Mouse (Mus musculus) heart, embryonic 10.5 days (tissue): ENCODE data around the gene Sh3gl2. TPM values are rescaled to one million over a fixed set of nuclear protein-coding genes. Genes with fewer than 3 reads are reported as not detected.

Experiments used
- DNase-seq: peaks from one replicate; pipeline ENCODE4 v3.0.0-alpha.2; 2017; ENCODE audit warnings: low spot score
- H3K27ac ChIP-seq: fragments of 300-500 bp; sonication (generic); 2 replicates; pipeline ENCODE4 v1.5.1; 2016; ENCODE audit warnings: mild to moderate bottlenecking
- H3K27me3 ChIP-seq: fragments of 300-500 bp; sonication (generic); 2 replicates; pipeline ENCODE4 v1.6.1; 2016; ENCODE audit warnings: mild to moderate bottlenecking; ENCODE audit not compliant: poor library complexity, insufficient read depth, severe bottlenecking
- H3K36me3 ChIP-seq: fragments of 300-500 bp; sonication (generic); 2 replicates; pipeline ENCODE4 v1.6.1; 2016; ENCODE audit warnings: mild to moderate bottlenecking, moderate library complexity
- H3K4me1 ChIP-seq: fragments of 300-500 bp; sonication (generic); 2 replicates; pipeline ENCODE4 v1.6.1; 2016; ENCODE audit warnings: mild to moderate bottlenecking
- H3K4me3 ChIP-seq: fragments of 300-500 bp; sonication (generic); 2 replicates; pipeline ENCODE4 v1.5.1; 2016; ENCODE audit warnings: mild to moderate bottlenecking, moderate library complexity
- H3K9me3 ChIP-seq: fragments of 300-500 bp; sonication (generic); 2 replicates; pipeline ENCODE4 v1.6.1; 2016; ENCODE audit warnings: mild to moderate bottlenecking, moderate library complexity
- WGBS: fragments of 180-500 bp; shearing (Covaris S2); methylation state at CpG from one replicate; pipeline ENCODE4 v1.1.7; 2016; 5-methylcytosine and 5-hydroxymethylcytosine counted together
- polyA plus RNA-seq: library from polyadenylated mRNA; unstranded; fragments of >200 nt; fragmentation: Nextera tagmentation; extraction: Ambion mirVana; gene quantifications from 2 replicates; pipeline ENCODE4 v1.2.1, GENCODE M21; 2016

Gene Sh3gl2
- polyA plus RNA-seq, 1 experiment from 2014 or later = 0.58 TPM

DNA sequence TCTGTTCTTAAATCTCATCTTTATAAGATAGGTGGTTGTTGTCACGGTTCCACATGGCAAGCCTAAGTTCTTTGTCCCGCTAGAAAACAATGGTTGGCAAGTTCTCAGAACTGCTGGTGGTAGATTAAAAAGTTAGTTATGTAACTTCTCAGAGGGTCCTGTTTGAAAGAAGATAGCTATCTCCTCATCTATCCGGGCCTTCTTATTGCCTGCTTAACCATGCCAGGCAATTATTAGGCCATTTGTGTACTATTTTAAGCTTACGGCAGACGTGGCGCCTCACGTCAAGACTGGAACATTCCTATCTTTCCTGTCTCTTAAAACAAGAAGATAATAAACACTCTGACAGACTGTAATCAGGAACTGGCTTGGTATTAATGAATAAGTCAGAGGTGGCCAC lies 424.5 kb downstream of the Sh3gl2 start:
- DNase-seq = no peak
- H3K9me3 ChIP-seq = no peaks in the 10 kb centered on the region
- no peak overlapping the region for H3K27ac ChIP-seq
- H3K4me3 ChIP-seq = no peak overlapping the region
- no peaks in the 10 kb centered on the region for H3K27me3 ChIP-seq
- 58% methylated on average over 7 of the region's 7 CpGs for WGBS
- H3K4me1 ChIP-seq = peaks cover 4% of the 10 kb centered on the region; the same call in 1 of the 2 replicates
- no peaks in the 10 kb centered on the region for H3K36me3 ChIP-seq

GRCm38 (mm10) chr4:85669271-85669670 lies 464.3 kb downstream of the Sh3gl2 start:
- Histone ChIP-seq H3K4me1 (no peaks in the 10 kb centered on the region), H3K9me3 (no peaks in the 10 kb centered on the region), H3K36me3 (no peaks in the 10 kb centered on the region), H3K4me3 (no peak overlapping the region), H3K27me3 (no peaks in the 10 kb centered on the region), H3K27ac (no peak overlapping the region)
- 83% methylated on average over 5 of the region's 5 CpGs for WGBS
- no peak for DNase-seq

- DNase-seq = no peak
- H3K9me3 ChIP-seq = no peaks in the 10 kb centered on the region
- no peaks in the 10 kb centered on the region for H3K27me3 ChIP-seq
- H3K4me3 ChIP-seq = no peak overlapping the region
- H3K36me3 ChIP-seq = no peaks in the 10 kb centered on the region
- no peak overlapping the region for H3K27ac ChIP-seq
- H3K4me1 ChIP-seq = no peaks in the 10 kb centered on the region
- 68% methylated on average over 1 of the region's 1 CpGs for WGBS
Measured at GRCm38 (mm10) chr4:85669735-85670134, 464.8 kb downstream of the Sh3gl2 start.

DNA sequence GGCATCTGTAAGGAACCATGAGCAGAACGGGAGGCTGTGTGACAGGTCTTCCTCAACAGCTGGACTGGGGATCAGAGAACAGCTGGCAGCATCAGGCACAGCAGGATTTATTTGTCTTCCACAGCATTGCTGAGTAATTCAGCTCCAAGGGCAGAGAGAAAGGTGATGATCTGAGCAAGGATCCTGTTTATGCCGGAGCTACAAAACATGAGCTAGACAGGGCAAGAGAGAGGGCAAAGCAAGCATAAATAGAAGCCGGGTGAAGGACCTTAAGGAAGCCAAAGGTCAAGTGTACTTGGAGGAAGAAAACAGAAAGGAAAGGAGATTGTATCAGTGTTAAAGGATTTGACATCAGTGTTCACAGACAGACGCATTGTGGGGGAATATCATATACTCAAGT lies 467.4 kb downstream of the Sh3gl2 start:
- DNase-seq = no peak
- no peaks in the 10 kb centered on the region for H3K9me3 ChIP-seq
- no peak overlapping the region for H3K4me3 ChIP-seq
- 52% methylated on average over 4 of the region's 4 CpGs for WGBS
- no peaks in the 10 kb centered on the region for H3K4me1 ChIP-seq
- H3K27me3 ChIP-seq = no peaks in the 10 kb centered on the region
- no peak overlapping the region for H3K27ac ChIP-seq
- H3K36me3 ChIP-seq = no peaks in the 10 kb centered on the region

GRCm38 (mm10) chr4:85677621-85678020 lies 472.7 kb downstream of the Sh3gl2 start:
- no peak for DNase-seq
- no peaks in the 10 kb centered on the region for H3K4me1 ChIP-seq
- no peaks in the 10 kb centered on the region for H3K9me3 ChIP-seq
- no peak overlapping the region for H3K27ac ChIP-seq
- no peak overlapping the region for H3K4me3 ChIP-seq
- no peaks in the 10 kb centered on the region for H3K36me3 ChIP-seq
- H3K27me3 ChIP-seq = no peaks in the 10 kb centered on the region
- WGBS = 48% methylated on average over 1 of the region's 1 CpGs

- no peak for DNase-seq
- WGBS = 42% methylated on average over 4 of the region's 4 CpGs
- Histone ChIP-seq H3K9me3 (no peaks in the 10 kb centered on the region), H3K27me3 (no peaks in the 10 kb centered on the region), H3K27ac (no peak overlapping the region), H3K4me3 (no peak overlapping the region), H3K36me3 (no peaks in the 10 kb centered on the region), H3K4me1 (peaks cover 5% of the 10 kb centered on the region; the same call in 1 of the 2 replicates)
Measured at GRCm38 (mm10) chr4:85686160-85686559, 481.2 kb downstream of the Sh3gl2 start.
